ENCODE assay signal across 14 mouse cellular contexts in genomic region chr8:119634616-119635336, GRCm38 (mm10). TPM values are rescaled to one million over a fixed set of nuclear protein-coding genes. Genes with fewer than 3 reads are reported as not detected.
A peak's percentile ranks its signal among the peaks of the same experiment; 100 is the strongest.
DNase-seq lines count a peak whose midpoint lies in the region; ATAC-seq lines count a peak whose summit lies in the region.
"Had no signal": no experiment of that assay in that cellular context is flagged by ENCODE, and none has a peak within 500 bp of the region (broad histone marks: within the 10 kb centered on the region; RNA-seq: fewer than 3 reads in every experiment).

No protein-coding gene starts in this region.

- H3K9me3 ChIP-seq in lung, embryonic 16.5 days (ENCODE audit: control insufficient read depth, low read length): no peaks in the 10 kb centered on the region
- H3K9me3 ChIP-seq in embryonic facial prominence, embryonic 12.5 days: no peaks in the 10 kb centered on the region
- H3K9me3 ChIP-seq: midbrain, embryonic 12.5 days had no signal

- H3K4me1 ChIP-seq in lung, embryonic 16.5 days (replicated peaks; ENCODE audit: control insufficient read depth, insufficient read depth, low read length): peaks cover 4% of the 10 kb centered on the region
- H3K4me1 ChIP-seq in embryonic facial prominence, embryonic 12.5 days: peaks cover 21% of the 10 kb centered on the region

- no peaks in the 10 kb centered on the region for H3K36me3 ChIP-seq in lung, embryonic 16.5 days (ENCODE audit: control insufficient read depth, insufficient read depth, low read length)
- no peaks in the 10 kb centered on the region for H3K36me3 ChIP-seq in embryonic facial prominence, embryonic 12.5 days
- H3K36me3 ChIP-seq: midbrain, embryonic 12.5 days had no signal

- H3K27ac ChIP-seq in lung, embryonic 16.5 days (ENCODE audit: low read length): no peak overlapping the region
- H3K27ac ChIP-seq in embryonic facial prominence, embryonic 12.5 days: peak overlapping the region; percentile 14; the same call in 1 of the 2 replicates
- H3K27ac ChIP-seq: midbrain, embryonic 12.5 days had no signal

- H3K4me2 ChIP-seq in lung, embryonic 16.5 days (ENCODE audit: low read depth, low read length): no peak overlapping the region
- H3K4me2 ChIP-seq in embryonic facial prominence, embryonic 12.5 days (replicated peaks): no peak overlapping the region
- H3K4me2 ChIP-seq: midbrain, embryonic 12.5 days had no signal

- intact Hi-C loops in left cerebral cortex, postnatal 36 days (cut with DNase I): no loop called here

- ATAC-seq in frontal cortex, adult (ENCODE audit: low TSS enrichment): peak; percentile 81
- ATAC-seq in lung, embryonic 16.5 days (ENCODE audit: low read depth): 0 out of 2 replicates have a peak, but pooled peaks have one; percentile 15
- no peak for ATAC-seq in embryonic facial prominence, embryonic 12.5 days (ENCODE audit: insufficient number of reproducible peaks, insufficient read depth, low FRiP score, low TSS enrichment)
- ATAC-seq: inflammation-experienced regulatory T-cells, adult 6 months had no signal

- H3K9ac ChIP-seq in lung, embryonic 16.5 days (ENCODE audit: low read length): no peak overlapping the region
- H3K9ac ChIP-seq in embryonic facial prominence, embryonic 12.5 days: no peak overlapping the region
- H3K9ac ChIP-seq: midbrain, embryonic 12.5 days had no signal

- no peak overlapping the region for H3K4me3 ChIP-seq in lung, embryonic 16.5 days (ENCODE audit: low read length)
- no peak overlapping the region for H3K4me3 ChIP-seq in embryonic facial prominence, embryonic 12.5 days
- H3K4me3 ChIP-seq: midbrain, embryonic 12.5 days had no signal

- H3K27me3 ChIP-seq in lung, embryonic 16.5 days (ENCODE audit: control insufficient read depth, insufficient read depth, low read depth, low read length): peaks cover 26% of the 10 kb centered on the region
- peaks cover 27% of the 10 kb centered on the region for H3K27me3 ChIP-seq in embryonic facial prominence, embryonic 12.5 days

- 24% methylated on average over 14 of the region's 14 CpGs for WGBS in lung, embryonic 16.5 days
- WGBS in embryonic facial prominence, embryonic 12.5 days: 26% methylated on average over 14 of the region's 14 CpGs

- DNase-seq in frontal cortex, postnatal 10 days (ENCODE audit: low spot score in 2 of 2): no peak
- no peak for DNase-seq in lung, postnatal 36 days
- peak; percentile 40 to 55 for DNase-seq in kidney, postnatal 4 days
- DNase-seq in left cerebral cortex, postnatal 36 days (ENCODE audit: low spot score in 2 of 2): no peak
- no peak for DNase-seq in adrenal gland, postnatal 25 days
- DNase-seq: thymus, adult 18-20 months had no signal

RNA-seq across cellular contexts. Expression of gene Kcng4, which starts 0.7 kb away (rescaled TPM):
- polyA plus RNA-seq in lung, embryonic 16.5 days (2015; fragmentation: Nextera tagmentation; extraction: Ambion mirVana): 0.10 and 0.13 TPM in 2 replicates
- 0.08 and 0.11 TPM in 2 replicates for polyA plus RNA-seq in embryonic facial prominence, embryonic 12.5 days (2016; fragmentation: Nextera tagmentation; extraction: Ambion mirVana)
- 1 to 10 TPM; 3.1 to 3.7 TPM for total RNA-seq in left cerebral cortex, postnatal 36 days (2021)
- total RNA-seq in adrenal gland, postnatal 25 days (2021): 0.30 and 0.52 TPM in 2 replicates
- polyA plus RNA-seq: embryonic facial prominence, embryonic 11.5 days; inflammation-experienced regulatory T-cells, adult 6 months; limb, embryonic 11.5 days; midbrain, embryonic 12.5 days had no signal

RNA-seq across cellular contexts. Expression of gene Adad2, which starts 22.2 kb away (rescaled TPM):
- not detected in 2 replicates for polyA plus RNA-seq in lung, embryonic 16.5 days (2015; fragmentation: Nextera tagmentation; extraction: Ambion mirVana)
- 0.10 and 0.23 TPM in 2 replicates for polyA plus RNA-seq in embryonic facial prominence, embryonic 12.5 days (2016; fragmentation: Nextera tagmentation; extraction: Ambion mirVana)
- total RNA-seq in left cerebral cortex, postnatal 36 days (2021): under 1 TPM in 1 of 2 experiments, not detected in 1; 0.15 TPM
- total RNA-seq in adrenal gland, postnatal 25 days (2021): not detected in 2 replicates
- total RNA-seq: heart, adult 8-10 months had no signal
- polyA plus RNA-seq: inflammation-experienced regulatory T-cells, adult 6 months had no signal

RNA-seq across cellular contexts. Expression of gene Taf1c, which starts 29.8 kb away (rescaled TPM):
- 10.6 and 10.7 TPM in 2 replicates for polyA plus RNA-seq in lung, embryonic 16.5 days (2015; fragmentation: Nextera tagmentation; extraction: Ambion mirVana)
- 15.2 and 15.5 TPM in 2 replicates for polyA plus RNA-seq in embryonic facial prominence, embryonic 12.5 days (2016; fragmentation: Nextera tagmentation; extraction: Ambion mirVana)
- 10 to 100 TPM; 10.1 to 10.3 TPM for total RNA-seq in left cerebral cortex, postnatal 36 days (2021)
- 14.0 and 15.7 TPM in 2 replicates for total RNA-seq in adrenal gland, postnatal 25 days (2021)

RNA-seq across cellular contexts. Expression of gene Wfdc1, which starts 31.4 kb away (rescaled TPM):
- polyA plus RNA-seq in lung, embryonic 16.5 days (2015; fragmentation: Nextera tagmentation; extraction: Ambion mirVana): 10.8 and 13.0 TPM in 2 replicates
- polyA plus RNA-seq in embryonic facial prominence, embryonic 12.5 days (2016; fragmentation: Nextera tagmentation; extraction: Ambion mirVana): 4.3 and 5.6 TPM in 2 replicates
- total RNA-seq in left cerebral cortex, postnatal 36 days (2021): 10 to 100 TPM in 1 of 2 experiments, 1 to 10 TPM in 1; 7.3 to 10.7 TPM
- total RNA-seq in adrenal gland, postnatal 25 days (2021): 4.6 and 6.1 TPM in 2 replicates
- polyA plus RNA-seq: inflammation-experienced regulatory T-cells, adult 6 months; limb, embryonic 11.5 days had no signal

RNA-seq across cellular contexts. Expression of gene Dnaaf1, which starts 59.7 kb away (rescaled TPM):
- polyA plus RNA-seq in lung, embryonic 16.5 days (2015; fragmentation: Nextera tagmentation; extraction: Ambion mirVana): 2.7 and 3.9 TPM in 2 replicates
- 0.09 TPM in 1 of 2 replicates, not detected in the other for polyA plus RNA-seq in embryonic facial prominence, embryonic 12.5 days (2016; fragmentation: Nextera tagmentation; extraction: Ambion mirVana)
- total RNA-seq in left cerebral cortex, postnatal 36 days (2021): under 1 TPM; 0.10 to 0.18 TPM
- 0.15 TPM in 1 of 2 replicates, not detected in the other for total RNA-seq in adrenal gland, postnatal 25 days (2021)
- total RNA-seq: heart, adult 8-10 months had no signal
- polyA plus RNA-seq: embryonic facial prominence, embryonic 11.5 days; inflammation-experienced regulatory T-cells, adult 6 months had no signal

Comparison
In these comparisons a context has a peak if more than half of its experiments do, and no peak if none do; other contexts are left out.
1. DNase-seq: peak in kidney, postnatal 4 days (2 of 2); none in frontal cortex, postnatal 10 days (0 of 2), lung, postnatal 36 days (single experiment), left cerebral cortex, postnatal 36 days (0 of 2) and adrenal gland, postnatal 25 days (single experiment).